ENCODE assay signal across 8 mouse cellular contexts in genomic region chr7:84409241-84409895, GRCm38 (mm10). TPM values are rescaled to one million over a fixed set of nuclear protein-coding genes. Genes with fewer than 3 reads are reported as not detected.
DNase-seq lines count a peak whose midpoint lies in the region; ATAC-seq lines count a peak whose summit lies in the region.

No protein-coding gene starts in this region.

- peak; percentile 30 to 65 for DNase-seq in cerebellum, postnatal 4 days (ENCODE audit: low spot score in 2 of 2)
- DNase-seq in kidney, postnatal 25 days: peak; percentile 36 to 63
- DNase-seq in right cerebral cortex, adult 2 months (ENCODE audit: low spot score in 2 of 2): peak; percentile 57 to 64
- no peak for DNase-seq in MN1 (ENCODE audit: low spot score)

- peaks cover 3% of the 10 kb centered on the region; the same call in 1 of the 2 replicates for H3K4me1 ChIP-seq in megakaryocyte, embryonic 14.5 days
- peaks cover 13% of the 10 kb centered on the region for H3K4me1 ChIP-seq in heart, embryonic 15.5 days (replicated peaks)
- H3K4me1 ChIP-seq in liver, embryonic 16.5 days (ENCODE audit: control insufficient read depth, low read depth, low read length): no peaks in the 10 kb centered on the region

- H3K27me3 ChIP-seq in megakaryocyte, embryonic 14.5 days (replicated peaks): peaks cover 52% of the 10 kb centered on the region
- H3K27me3 ChIP-seq in heart, embryonic 15.5 days: peaks cover 49% of the 10 kb centered on the region
- peaks cover 33% of the 10 kb centered on the region for H3K27me3 ChIP-seq in liver, embryonic 16.5 days (ENCODE audit: control insufficient read depth, insufficient read depth, low read depth, low read length)

- H3K4me3 ChIP-seq in megakaryocyte, embryonic 14.5 days (replicated peaks): peak overlapping the region; percentile 83
- H3K4me3 ChIP-seq in heart, embryonic 15.5 days: peak overlapping the region; percentile 78
- H3K4me3 ChIP-seq in liver, embryonic 16.5 days (ENCODE audit: low read depth, low read length): peak overlapping the region; percentile 46

- peaks cover 12% of the 10 kb centered on the region; the same call in 1 of the 2 replicates for H3K9me3 ChIP-seq in megakaryocyte, embryonic 14.5 days
- no peaks in the 10 kb centered on the region for H3K9me3 ChIP-seq in heart, embryonic 15.5 days (replicated peaks)
- H3K9me3 ChIP-seq in liver, embryonic 16.5 days (replicated peaks; ENCODE audit: control insufficient read depth, low read length): no peaks in the 10 kb centered on the region

- peak overlapping the region; percentile 21 for H3K27ac ChIP-seq in heart, embryonic 15.5 days
- no peak overlapping the region for H3K27ac ChIP-seq in liver, embryonic 16.5 days (ENCODE audit: low read length)

- peak overlapping the region; percentile 70 for H3K9ac ChIP-seq in heart, embryonic 15.5 days
- H3K9ac ChIP-seq in liver, embryonic 16.5 days (ENCODE audit: low read depth, low read length): no peak overlapping the region

- WGBS in heart, embryonic 15.5 days: 2% methylated on average over 38 of the region's 39 CpGs
- 3% methylated on average over 39 of the region's 39 CpGs for WGBS in liver, embryonic 16.5 days (ENCODE audit: insufficient replicate concordance)

- ATAC-seq in megakaryocyte, adult 5-6 weeks (ENCODE audit: poor library complexity, severe bottlenecking): no peak
- ATAC-seq in heart, embryonic 15.5 days (replicated peaks; ENCODE audit: insufficient number of reproducible peaks, insufficient read depth, low FRiP score, low read depth): peak; percentile 54; the same call in 1 of the 2 replicates
- ATAC-seq in liver, embryonic 16.5 days (ENCODE audit: low read depth): no peak

- peak overlapping the region; percentile 98 for H3K4me2 ChIP-seq in heart, embryonic 15.5 days
- peak overlapping the region; percentile 51 for H3K4me2 ChIP-seq in liver, embryonic 16.5 days (ENCODE audit: low read depth, low read length)

- no peaks in the 10 kb centered on the region for H3K36me3 ChIP-seq in megakaryocyte, embryonic 14.5 days (replicated peaks; ENCODE audit: low read length)
- no peaks in the 10 kb centered on the region for H3K36me3 ChIP-seq in heart, embryonic 15.5 days
- H3K36me3 ChIP-seq in liver, embryonic 16.5 days (ENCODE audit: control insufficient read depth, insufficient read depth): no peaks in the 10 kb centered on the region

RNA-seq across cellular contexts. Expression of gene Arnt2, which starts 0.6 kb away (rescaled TPM):
- not detected in 2 replicates for polyA plus RNA-seq in megakaryocyte, embryonic 14.5 days (2012; ENCODE audit: insufficient read depth, low replicate concordance)
- total RNA-seq in megakaryocyte, adult 5-6 weeks (2015): 0.18 TPM in 1 of 2 replicates, not detected in the other
- total RNA-seq in megakaryocyte, adult 5-6 weeks (2017): not detected in 2 replicates
- polyA plus RNA-seq in heart, embryonic 15.5 days (2015; fragmentation: Nextera tagmentation; extraction: Ambion mirVana): 1.5 and 3.4 TPM in 2 replicates
- polyA plus RNA-seq in liver, embryonic 16.5 days (2015; fragmentation: Nextera tagmentation; extraction: Ambion mirVana): 0.04 and 0.15 TPM in 2 replicates
